Mouse (Mus musculus): Measurements from ENCODE around the gene Auts2.

DNA sequence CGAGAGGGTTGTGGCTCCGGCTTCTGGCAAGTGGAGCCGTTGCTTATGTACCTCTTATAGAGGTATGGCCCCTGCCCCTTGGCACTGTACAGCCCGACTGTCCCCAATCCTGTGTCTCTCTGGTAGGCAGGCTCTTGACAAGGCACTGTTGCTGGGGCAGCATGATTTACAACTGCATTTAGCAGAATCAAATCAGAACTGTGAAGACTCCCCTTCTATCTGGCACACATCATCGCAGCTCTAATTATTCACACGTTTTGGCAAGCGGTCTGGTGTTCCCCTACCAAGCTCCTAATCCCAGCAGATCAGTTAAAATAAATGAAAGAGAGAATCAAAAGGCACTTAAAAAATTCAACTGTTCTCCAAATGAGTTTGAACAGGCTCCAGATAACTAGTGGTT, 835.7 kb downstream of the Auts2 start:
- TF ChIP-seq POLR2A (IDR thresholded peaks at IDR 0.05; ENCODE audit: borderline replicate concordance, insufficient read depth, low read length) (no peak), CTCF (IDR thresholded peaks at IDR 0.05; ENCODE audit: borderline replicate concordance, insufficient read depth, low read depth, low read length) (no peak)

All from cerebellum, adult 2 months (tissue).